Mouse (Mus musculus) E14TG2a.4 (cell line): Measurements from ENCODE around the gene Pacsin1.

ENCODE experiments used
- CTCF ChIP-seq: conservative IDR thresholded peaks from 2 replicates; pipeline ENCODE4 v1.5.1; 2014; ENCODE audit warnings: low read length
- NANOG ChIP-seq: IDR thresholded peaks from 2 replicates; pipeline ENCODE4 v1.6.1; 2014; ENCODE audit warnings: borderline replicate concordance, low read length, mixed read lengths
- POU5F1 ChIP-seq: IDR thresholded peaks from 2 replicates; pipeline ENCODE4 v1.6.1; 2014; ENCODE audit warnings: low read length, borderline replicate concordance

GRCm38 (mm10) chr17:27613016-27613415 is 42.3 kb upstream of the Pacsin1 start:
- TF ChIP-seq CTCF (no peak), POU5F1 (no peak), NANOG (no peak)
